Mouse (Mus musculus) ES-Bruce4 (cell line): ENCODE results near the gene Amdhd1. TPM values are rescaled to one million over a fixed set of nuclear protein-coding genes. Genes with fewer than 3 reads are reported as not detected.
"Not testable (repeated sequence)": the region's sequence is repeated elsewhere in the genome, so short reads cannot be mapped to it uniquely, and the experiment has no call there.

Source experiments
- H3K27ac ChIP-seq: 2 replicates; pipeline ENCODE4 v1.5.1; 2012; ENCODE audit warnings: low read length, inconsistent platforms; ENCODE audit not compliant: insufficient read depth
- H3K27me3 ChIP-seq: 2 replicates; pipeline ENCODE4 v1.6.1; 2012; ENCODE audit warnings: mild to moderate bottlenecking, low read length, inconsistent platforms; ENCODE audit not compliant: control insufficient read depth, poor library complexity, insufficient read depth, severe bottlenecking
- H3K36me3 ChIP-seq: 2 replicates; pipeline ENCODE4 v1.6.1; 2012; ENCODE audit warnings: inconsistent platforms, mild to moderate bottlenecking, low read length, moderate library complexity; ENCODE audit not compliant: control insufficient read depth, poor library complexity, insufficient read depth, severe bottlenecking
- H3K4me1 ChIP-seq: one replicate; pipeline ENCODE4 v1.8.1; 2011; ENCODE audit warnings: low read length; ENCODE audit not compliant: control insufficient read depth, insufficient read depth
- H3K4me3 ChIP-seq: 2 replicates; pipeline ENCODE4 v1.5.1; 2011; ENCODE audit warnings: low read depth, mild to moderate bottlenecking, low read length
- H3K9ac ChIP-seq: 2 replicates; pipeline ENCODE4 v1.6.1; 2012; ENCODE audit warnings: low read depth, mild to moderate bottlenecking, inconsistent platforms; ENCODE audit not compliant: poor library complexity, severe bottlenecking
- H3K9me3 ChIP-seq: replicated peaks from 2 replicates; pipeline ENCODE4 v1.6.1; 2012; ENCODE audit warnings: mild to moderate bottlenecking, low read length, inconsistent platforms; ENCODE audit not compliant: control insufficient read depth, poor library complexity, insufficient read depth, severe bottlenecking
- CTCF ChIP-seq: IDR thresholded peaks from one replicate; pipeline ENCODE4 v1.8.1; 2011; ENCODE audit warnings: low read depth, low read length
- EP300 ChIP-seq: IDR thresholded peaks from 2 replicates; pipeline ENCODE4 v1.6.1; 2011; ENCODE audit warnings: low read depth, low read length; ENCODE audit not compliant: insufficient read depth
- POLR2A ChIP-seq: IDR thresholded peaks from one replicate; pipeline ENCODE4 v1.8.1; 2011; ENCODE audit warnings: low read length; ENCODE audit not compliant: insufficient read depth
- polyA plus RNA-seq: library from polyadenylated mRNA; stranded (reverse); fragments of >200 nt; gene quantifications from 2 replicates; pipeline ENCODE4 v1.2.4, GENCODE M21; 2011; ENCODE audit warnings: low read depth; ENCODE audit not compliant: missing spikeins, insufficient read depth, insufficient read length

Amdhd1 gene
- polyA plus RNA-seq, 1 experiment: not detected

DNA sequence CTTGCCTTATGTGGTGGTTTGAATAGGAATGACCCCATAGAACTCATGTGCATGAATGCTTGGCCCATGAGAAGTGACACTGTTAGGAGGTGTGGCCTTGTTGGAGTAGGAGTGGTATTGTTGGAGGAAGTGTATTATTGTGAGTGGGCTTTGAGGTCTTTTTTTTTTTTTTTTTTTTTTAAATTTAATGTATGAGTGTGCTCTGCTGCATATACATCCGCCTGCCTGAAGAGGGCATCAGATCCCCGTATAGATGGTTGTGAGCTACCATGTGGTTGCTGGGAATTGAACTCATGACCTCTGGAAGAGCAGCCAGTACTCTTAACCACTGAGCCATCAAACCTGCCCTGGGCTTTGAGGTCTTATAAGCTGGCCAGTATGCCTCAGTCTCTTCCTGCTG lies 32.4 kb upstream of the Amdhd1 start:
- TF ChIP-seq EP300: no peak
- no peak for TF ChIP-seq CTCF
- no peak for TF ChIP-seq POLR2A

DNA sequence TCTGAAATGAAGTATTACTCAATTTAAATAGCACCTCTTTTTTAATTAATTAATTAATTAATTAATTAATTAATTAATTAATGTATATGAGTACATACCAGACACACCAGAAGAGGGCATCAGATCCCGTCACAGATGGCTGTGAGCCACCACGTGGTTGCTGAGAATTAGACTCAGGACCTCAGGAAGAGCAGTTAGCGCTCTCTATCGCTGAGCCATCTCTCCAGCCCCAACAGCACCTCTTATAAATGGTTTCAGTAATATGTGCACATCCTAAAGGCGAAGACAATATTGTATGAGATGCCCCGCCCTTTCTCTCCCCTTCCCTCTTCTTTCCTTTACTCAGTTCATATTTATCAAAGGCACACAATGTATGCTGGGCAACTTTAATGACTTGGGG lies 28.8 kb upstream of the Amdhd1 start:
- Histone ChIP-seq H3K4me1 (no peaks in the 10 kb centered on the region), H3K27me3 (no peaks in the 10 kb centered on the region), H3K36me3 (no peaks in the 10 kb centered on the region), H3K9ac (no peak overlapping the region), H3K4me3 (no peak overlapping the region), H3K27ac (no peak overlapping the region), H3K9me3 (no peaks in the 10 kb centered on the region)
- TF ChIP-seq POLR2A (no peak), CTCF (no peak), EP300 (no peak)

More for the DNA sequence above, 32.4 kb upstream of the Amdhd1 start:
- no peaks in the 10 kb centered on the region for H3K4me1 ChIP-seq
- H3K9ac ChIP-seq: no peak overlapping the region
- H3K27ac ChIP-seq: no peak overlapping the region
- no peak overlapping the region for H3K4me3 ChIP-seq
- no peaks in the 10 kb centered on the region for H3K36me3 ChIP-seq
- no peaks in the 10 kb centered on the region for H3K9me3 ChIP-seq
- no peaks in the 10 kb centered on the region for H3K27me3 ChIP-seq

DNA sequence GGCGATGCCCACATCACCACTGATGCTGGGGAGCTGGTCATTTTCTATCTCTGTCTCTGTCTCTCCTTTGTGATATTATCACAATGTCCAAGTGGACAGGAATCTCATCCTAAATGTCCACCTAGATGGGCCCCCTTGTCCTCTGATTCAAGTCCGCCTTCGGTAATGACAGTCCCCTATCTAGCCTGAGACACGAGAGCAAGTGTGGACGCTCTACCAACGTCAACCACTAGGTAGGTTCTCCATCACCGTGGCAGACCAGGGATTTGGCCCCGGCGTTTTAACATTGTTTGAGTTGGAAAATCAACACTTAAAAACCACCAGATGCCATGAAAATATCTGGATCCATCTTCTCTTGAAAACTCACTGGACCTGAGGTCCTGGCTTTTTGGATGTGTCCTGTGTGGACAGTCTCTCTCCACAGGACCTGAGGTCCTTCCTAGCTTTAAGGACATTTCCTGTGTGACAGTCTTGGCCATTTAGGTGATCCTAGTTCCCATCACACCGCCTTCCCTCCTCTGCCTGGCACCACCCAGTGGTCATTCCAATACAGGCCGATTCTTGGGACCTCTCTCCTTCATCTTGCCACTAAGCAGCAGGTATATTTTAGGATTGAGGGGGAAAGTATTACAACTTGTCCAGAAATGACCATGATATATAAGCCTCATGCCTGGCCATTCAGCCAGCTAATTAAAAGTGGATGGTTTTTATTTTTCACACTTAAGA lies 28.2 kb upstream of the Amdhd1 start:
- Histone ChIP-seq H3K4me1 (no peaks in the 10 kb centered on the region), H3K36me3 (no peaks in the 10 kb centered on the region), H3K27ac (no peak overlapping the region), H3K9ac (no peak overlapping the region), H3K27me3 (no peaks in the 10 kb centered on the region), H3K4me3 (no peak overlapping the region), H3K9me3 (no peaks in the 10 kb centered on the region)
- TF ChIP-seq CTCF (peak; percentile 38), POLR2A (no peak), EP300 (no peak)

DNA sequence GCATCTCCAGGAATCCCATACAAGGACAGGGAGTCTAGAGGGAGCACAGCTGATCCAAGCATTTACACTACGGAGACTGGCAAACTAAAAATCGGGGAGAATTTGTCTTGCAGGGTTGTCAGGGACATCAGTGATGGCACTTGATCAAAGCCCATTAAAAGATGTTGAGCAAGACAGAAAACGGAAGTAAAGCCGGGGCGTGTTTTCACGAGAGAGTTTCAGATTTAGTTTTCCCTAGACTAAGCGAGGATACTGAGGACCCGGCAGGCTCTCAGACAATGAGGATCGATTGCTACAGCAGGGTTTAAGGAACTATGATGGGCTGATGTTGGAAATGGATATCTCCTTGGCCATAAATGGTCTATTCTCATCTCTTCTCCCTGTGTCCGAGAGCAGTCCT lies 27.2 kb upstream of the Amdhd1 start:
- Histone ChIP-seq H3K4me3 (no peak overlapping the region), H3K36me3 (no peaks in the 10 kb centered on the region), H3K4me1 (no peaks in the 10 kb centered on the region), H3K9me3 (no peaks in the 10 kb centered on the region), H3K9ac (no peak overlapping the region), H3K27me3 (no peaks in the 10 kb centered on the region), H3K27ac (no peak overlapping the region)
- TF ChIP-seq EP300: no peak
- no peak for TF ChIP-seq POLR2A
- no peak for TF ChIP-seq CTCF

DNA sequence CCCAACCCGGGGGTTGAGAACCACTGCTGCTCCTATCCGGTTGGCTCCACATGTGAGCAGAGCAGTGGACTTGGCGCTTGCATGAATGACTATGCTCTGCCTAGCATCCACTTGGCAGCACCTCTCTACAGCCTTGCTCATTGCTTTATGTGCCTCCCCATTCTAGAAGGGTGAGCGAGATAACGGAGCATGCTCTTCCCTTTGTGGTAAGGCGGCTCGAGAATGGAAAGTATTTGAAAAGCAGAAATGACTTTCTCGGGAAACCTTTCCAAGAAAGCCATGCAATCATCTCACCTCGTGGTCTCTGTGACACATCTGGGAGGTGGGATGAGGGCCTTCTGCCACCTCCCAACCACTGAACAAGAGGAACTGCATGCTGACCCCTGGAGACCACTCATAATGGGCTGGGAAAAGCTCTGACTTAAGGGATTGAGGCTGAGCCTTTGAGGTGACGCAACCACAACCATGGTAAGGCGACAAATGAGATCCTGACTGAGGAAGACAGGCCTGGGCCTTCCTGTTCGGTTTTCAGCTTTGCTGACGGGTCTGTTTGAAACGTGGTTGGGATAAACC lies 24.8 kb upstream of the Amdhd1 start:
- H3K9ac ChIP-seq: no peak overlapping the region
- no peaks in the 10 kb centered on the region for H3K36me3 ChIP-seq
- H3K9me3 ChIP-seq: no peaks in the 10 kb centered on the region
- H3K4me3 ChIP-seq: no peak overlapping the region
- TF ChIP-seq CTCF: no peak
- no peak for TF ChIP-seq EP300
- H3K27ac ChIP-seq: no peak overlapping the region
- H3K4me1 ChIP-seq: no peaks in the 10 kb centered on the region
- H3K27me3 ChIP-seq: no peaks in the 10 kb centered on the region

DNA sequence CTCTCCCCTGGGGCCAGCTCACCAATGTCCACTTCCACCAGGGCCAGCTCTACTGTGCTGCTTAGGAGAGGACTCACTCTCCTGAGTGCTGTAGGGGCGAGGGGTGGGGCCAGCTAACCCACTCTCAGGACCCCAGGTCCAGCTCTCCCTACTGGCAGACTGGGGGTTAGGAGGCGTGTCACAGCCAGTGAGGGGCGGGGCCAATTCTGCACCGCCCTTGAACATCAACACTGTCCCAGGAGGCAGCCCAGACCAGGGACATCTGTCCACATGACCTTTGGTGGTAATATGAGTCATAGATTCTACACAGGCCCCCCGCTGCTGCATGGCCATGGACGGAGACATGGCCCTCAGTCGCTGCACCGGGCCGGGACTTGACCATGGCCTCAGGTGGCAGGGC lies 20.0 kb upstream of the Amdhd1 start:
- no peak overlapping the region for H3K27ac ChIP-seq
- H3K9ac ChIP-seq: no peak overlapping the region
- H3K27me3 ChIP-seq: no peaks in the 10 kb centered on the region
- peaks cover 2% of the 10 kb centered on the region for H3K4me1 ChIP-seq
- H3K4me3 ChIP-seq: peak overlapping the region; percentile 33
- TF ChIP-seq EP300 (no peak), CTCF (no peak), POLR2A (no peak)
- no peaks in the 10 kb centered on the region for H3K36me3 ChIP-seq
- H3K9me3 ChIP-seq: no peaks in the 10 kb centered on the region

DNA sequence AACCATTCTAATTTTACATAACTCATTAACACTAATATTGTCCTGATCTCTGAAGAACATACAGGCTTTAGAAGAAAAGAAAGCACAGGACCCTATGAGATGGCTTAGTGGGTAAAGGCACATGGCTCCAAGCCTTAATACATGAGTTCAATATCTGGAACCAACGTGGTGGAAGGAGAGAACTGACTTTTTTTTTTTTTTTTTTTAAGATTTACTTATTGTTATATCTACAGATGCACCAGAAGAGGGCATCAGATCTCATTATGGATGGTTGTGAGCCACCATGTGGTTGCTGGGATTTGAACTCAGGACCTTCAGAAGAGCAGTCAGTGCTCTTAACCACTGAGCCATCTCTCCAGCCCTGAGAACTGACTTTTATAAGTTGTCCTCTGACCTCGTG lies 18.1 kb upstream of the Amdhd1 start:
- not testable (repeated sequence) for H3K9ac ChIP-seq, H3K9me3 ChIP-seq, H3K4me3 ChIP-seq, H3K4me1 ChIP-seq, H3K27me3 ChIP-seq, H3K36me3 ChIP-seq, H3K27ac ChIP-seq
